Mouse (Mus musculus): ENCODE measurements around the gene Gm7903. TPM values are rescaled to one million over a fixed set of nuclear protein-coding genes. Genes with fewer than 3 reads are reported as not detected.
"Not testable (repeated sequence)": the region's sequence is repeated elsewhere in the genome, so short reads cannot be mapped to it uniquely, and the experiment has no call there.

Gene Gm7903
- polyA plus RNA-seq (2015; fragmentation: Nextera tagmentation; extraction: Ambion mirVana), result 0.04 TPM in 1 of 2 replicates, not detected in the other

DNA sequence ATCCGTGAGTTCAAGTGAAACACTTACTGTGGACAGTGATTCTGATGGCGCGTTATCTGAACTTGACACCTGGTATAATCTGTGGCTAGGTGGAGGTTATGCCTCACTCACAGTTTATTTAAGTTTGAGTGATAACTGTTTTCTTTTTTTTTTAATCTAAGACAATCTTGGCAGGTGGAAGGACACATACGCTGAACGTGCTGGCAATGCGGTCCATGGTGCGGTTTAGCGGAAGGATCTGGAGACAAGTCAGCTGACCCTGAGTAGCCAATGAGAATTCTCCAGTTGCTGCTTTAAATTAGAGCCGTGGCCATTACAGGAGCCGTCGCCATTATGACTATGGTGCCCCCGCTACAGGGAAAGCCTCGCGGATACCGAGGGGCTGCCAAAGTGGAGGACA, at the start of gene Gm7903:
TSS of gene Gm7903 (plus strand) at position 301 of the 400 bp plus-strand sequence.
- no CpG with 5 or more reads among the region's 15 CpGs for WGBS
- H3K36me3 ChIP-seq; H3K4me1 ChIP-seq; H3K9me3 ChIP-seq; H3K27me3 ChIP-seq; ATAC-seq (ENCODE audit: insufficient number of reproducible peaks, low FRiP score, low TSS enrichment, low read depth); H3K4me2 ChIP-seq; H3K9ac ChIP-seq; H3K4me3 ChIP-seq; H3K27ac ChIP-seq: not testable (repeated sequence)

DNA sequence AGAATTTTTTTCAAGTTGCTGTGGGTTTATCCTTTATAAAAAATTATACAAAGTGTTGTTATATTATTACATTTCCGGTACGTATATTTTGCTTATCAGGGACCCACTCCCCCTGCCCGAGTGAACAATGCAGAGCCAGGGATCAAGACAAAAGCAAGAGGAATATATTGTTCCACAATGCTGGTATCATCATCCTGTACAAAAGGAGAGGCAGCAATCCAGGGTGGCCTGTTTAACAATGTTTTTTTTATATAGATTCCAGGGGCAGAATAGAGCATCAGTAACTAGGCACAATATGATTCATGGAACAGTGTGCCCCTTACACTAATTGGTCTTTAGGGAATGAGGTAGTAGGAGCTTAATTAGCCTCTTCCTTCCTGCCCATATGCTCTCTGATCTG, 30.1 kb upstream of the Gm7903 start:
- H3K9ac ChIP-seq; H3K36me3 ChIP-seq; H3K27ac ChIP-seq; H3K9me3 ChIP-seq; H3K4me3 ChIP-seq; H3K4me2 ChIP-seq; H3K27me3 ChIP-seq; ATAC-seq (ENCODE audit: insufficient number of reproducible peaks, low FRiP score, low TSS enrichment, low read depth); H3K4me1 ChIP-seq: not testable (repeated sequence)
- no CpG with 5 or more reads among the region's 3 CpGs for WGBS

DNA sequence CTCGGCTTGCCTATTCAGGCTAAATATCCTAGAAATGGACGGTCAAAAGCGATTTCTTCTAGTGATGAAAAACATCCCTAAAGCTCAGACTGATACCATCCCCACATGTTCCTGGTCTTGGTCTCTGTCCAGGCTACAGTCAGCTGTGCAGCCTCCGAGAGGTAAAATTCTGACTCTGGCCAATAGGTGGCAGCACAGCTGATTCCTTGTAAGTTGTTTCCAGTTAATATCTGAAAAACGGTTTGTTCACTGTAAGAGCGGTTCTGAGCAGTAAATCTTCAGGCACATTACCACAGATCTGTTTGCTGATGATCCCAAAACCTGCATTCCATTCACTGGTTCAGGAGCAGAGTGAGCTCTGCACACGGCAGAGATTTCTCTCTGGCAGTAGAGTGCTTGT, 12.4 kb upstream of the Gm7903 start:
- H3K36me3 ChIP-seq; H3K9me3 ChIP-seq; H3K4me2 ChIP-seq; H3K4me1 ChIP-seq; H3K27me3 ChIP-seq; H3K4me3 ChIP-seq; ATAC-seq (ENCODE audit: insufficient number of reproducible peaks, low FRiP score, low TSS enrichment, low read depth); H3K27ac ChIP-seq; H3K9ac ChIP-seq: not testable (repeated sequence)
- 26% methylated on average over 4 of the region's 7 CpGs for WGBS

DNA sequence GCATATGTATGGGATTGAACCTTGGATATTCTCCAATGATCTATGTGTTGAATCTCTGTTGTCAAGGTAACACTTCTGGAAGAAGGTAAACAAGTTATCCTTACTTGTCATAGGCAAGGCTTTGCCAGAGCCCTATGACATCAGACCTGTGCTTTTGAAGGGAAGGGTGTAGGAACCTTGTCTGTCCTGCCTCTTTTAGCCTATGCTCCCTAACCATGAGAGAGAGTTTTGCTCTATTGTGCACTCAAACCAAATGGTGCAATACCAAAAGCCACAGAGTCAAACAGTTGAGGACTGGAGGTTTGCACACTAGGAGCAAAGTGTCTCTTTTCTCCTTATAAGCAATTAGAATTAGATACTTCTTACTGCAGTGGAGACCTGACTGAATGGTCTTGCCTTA, 11.8 kb upstream of the Gm7903 start:
- H3K27ac ChIP-seq; H3K4me3 ChIP-seq; H3K36me3 ChIP-seq; H3K9me3 ChIP-seq; H3K9ac ChIP-seq; H3K4me2 ChIP-seq; H3K27me3 ChIP-seq; H3K4me1 ChIP-seq; ATAC-seq (ENCODE audit: insufficient number of reproducible peaks, low FRiP score, low TSS enrichment, low read depth): not testable (repeated sequence)

DNA sequence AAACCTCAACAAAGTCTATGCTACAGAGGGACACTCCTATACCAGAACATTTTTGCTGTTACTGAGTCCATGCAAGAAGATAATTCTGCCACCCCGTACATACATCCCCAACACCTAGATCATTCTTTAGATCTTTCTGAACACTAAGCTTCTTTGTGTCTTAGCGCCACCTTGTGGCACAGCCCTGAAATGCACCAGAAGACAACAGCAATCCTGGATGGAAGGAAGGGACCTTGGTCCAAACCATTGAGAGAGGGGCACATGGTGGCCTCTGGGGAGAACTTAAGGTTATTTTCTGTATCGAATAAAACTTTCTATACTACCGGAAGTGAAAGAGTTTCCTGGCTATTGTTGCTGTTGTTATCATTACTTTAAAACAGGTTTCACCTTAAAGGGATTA, 11.2 kb upstream of the Gm7903 start:
- ATAC-seq (ENCODE audit: insufficient number of reproducible peaks, low FRiP score, low TSS enrichment, low read depth); H3K36me3 ChIP-seq; H3K27ac ChIP-seq; H3K9ac ChIP-seq; H3K4me1 ChIP-seq; H3K4me3 ChIP-seq; H3K4me2 ChIP-seq; H3K27me3 ChIP-seq; H3K9me3 ChIP-seq: not testable (repeated sequence)
- WGBS, result no CpG with 5 or more reads among the region's 4 CpGs

DNA sequence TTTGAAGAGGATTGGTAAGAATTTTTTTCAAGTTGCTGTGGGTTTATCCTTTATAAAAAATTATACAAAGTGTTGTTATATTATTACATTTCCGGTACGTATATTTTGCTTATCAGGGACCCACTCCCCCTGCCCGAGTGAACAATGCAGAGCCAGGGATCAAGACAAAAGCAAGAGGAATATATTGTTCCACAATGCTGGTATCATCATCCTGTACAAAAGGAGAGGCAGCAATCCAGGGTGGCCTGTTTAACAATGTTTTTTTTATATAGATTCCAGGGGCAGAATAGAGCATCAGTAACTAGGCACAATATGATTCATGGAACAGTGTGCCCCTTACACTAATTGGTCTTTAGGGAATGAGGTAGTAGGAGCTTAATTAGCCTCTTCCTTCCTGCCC, 30.5 kb downstream of the Gm7903 start:
- not testable (repeated sequence) for H3K4me2 ChIP-seq; H3K9ac ChIP-seq; H3K36me3 ChIP-seq; H3K4me1 ChIP-seq; H3K27ac ChIP-seq; H3K9me3 ChIP-seq; H3K4me3 ChIP-seq; H3K27me3 ChIP-seq; ATAC-seq (ENCODE audit: insufficient number of reproducible peaks, low FRiP score, low TSS enrichment, low read depth)
- no CpG with 5 or more reads among the region's 3 CpGs for WGBS

DNA sequence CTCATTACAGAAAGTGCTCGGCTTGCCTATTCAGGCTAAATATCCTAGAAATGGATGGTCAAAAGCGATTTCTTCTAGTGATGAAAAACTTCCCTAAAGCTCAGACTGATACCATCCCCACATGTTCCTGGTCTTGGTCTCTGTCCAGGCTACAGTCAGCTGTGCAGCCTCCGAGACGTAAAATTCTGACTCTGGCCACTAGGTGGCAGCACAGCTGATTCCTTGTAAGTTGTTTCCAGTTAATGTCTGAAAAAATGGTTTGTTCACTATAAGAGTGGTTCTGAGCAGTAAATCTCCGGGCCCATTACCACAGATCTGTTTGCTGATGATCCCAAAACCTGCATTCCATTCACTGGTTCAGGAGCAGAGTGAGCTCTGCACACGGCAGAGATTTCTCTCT, 48.3 kb downstream of the Gm7903 start:
- not testable (repeated sequence) for H3K4me1 ChIP-seq; ATAC-seq (ENCODE audit: insufficient number of reproducible peaks, low FRiP score, low TSS enrichment, low read depth); H3K27ac ChIP-seq; H3K4me3 ChIP-seq; H3K36me3 ChIP-seq; H3K27me3 ChIP-seq; H3K9ac ChIP-seq; H3K4me2 ChIP-seq; H3K9me3 ChIP-seq
- WGBS, result no CpG with 5 or more reads among the region's 6 CpGs

DNA sequence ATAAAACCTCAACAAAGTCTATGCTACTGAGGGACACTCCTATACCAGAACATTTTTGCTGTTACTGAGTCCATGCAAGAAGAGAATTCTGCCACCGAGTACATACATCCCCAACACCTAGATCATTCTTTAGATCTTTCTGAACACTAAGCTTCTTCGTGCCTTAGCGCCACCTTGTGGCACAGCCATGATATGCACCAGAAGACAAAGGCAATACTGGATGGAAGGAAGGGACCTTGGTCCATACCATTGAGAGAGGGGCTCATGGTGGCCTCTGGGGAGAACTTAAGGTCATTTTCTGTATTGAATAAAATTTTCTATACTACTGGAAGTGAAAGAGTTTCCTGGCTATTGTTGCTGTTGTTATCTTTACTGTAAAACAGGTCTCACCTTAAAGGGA, 49.5 kb downstream of the Gm7903 start:
- WGBS, result no CpG with 5 or more reads among the region's 3 CpGs
- H3K36me3 ChIP-seq, result not testable (repeated sequence)

More for the DNA sequence above, 49.5 kb downstream of the Gm7903 start:
- not testable (repeated sequence) for ATAC-seq (ENCODE audit: insufficient number of reproducible peaks, low FRiP score, low TSS enrichment, low read depth); H3K9ac ChIP-seq; H3K4me3 ChIP-seq; H3K4me1 ChIP-seq; H3K27ac ChIP-seq; H3K4me2 ChIP-seq; H3K27me3 ChIP-seq; H3K9me3 ChIP-seq

Other genes starting within 250 kb of the Gm7903 start
- 7.1 and 11.8 TPM in 2 replicates for gene Tceal6, start 223.1 kb upstream of the Gm7903 start, polyA plus RNA-seq (2015; fragmentation: Nextera tagmentation; extraction: Ambion mirVana)
- not detected in 2 replicates for gene Pramel3, start 131.5 kb upstream of the Gm7903 start, polyA plus RNA-seq (2015; fragmentation: Nextera tagmentation; extraction: Ambion mirVana)
- 0.09 TPM in 1 of 2 replicates, not detected in the other for gene Gm5128, start 60.6 kb upstream of the Gm7903 start, polyA plus RNA-seq (2015; fragmentation: Nextera tagmentation; extraction: Ambion mirVana)
- not detected in 2 replicates for gene AV320801, start 60.8 kb downstream of the Gm7903 start, polyA plus RNA-seq (2015; fragmentation: Nextera tagmentation; extraction: Ambion mirVana)
- 0.27 and 0.53 TPM in 2 replicates for gene Nxf7, start 164.9 kb downstream of the Gm7903 start, polyA plus RNA-seq (2015; fragmentation: Nextera tagmentation; extraction: Ambion mirVana)
- 0.14 and 0.45 TPM in 2 replicates for gene Prame, start 193.9 kb downstream of the Gm7903 start, polyA plus RNA-seq (2015; fragmentation: Nextera tagmentation; extraction: Ambion mirVana)

Measured in limb, embryonic 15.5 days (tissue).